Mouse (Mus musculus) stomach, postnatal 0 days (tissue): Measurements from ENCODE around the gene Fam168b.

Experiments
- CTCF ChIP-seq: IDR thresholded peaks from 2 replicates; pipeline ENCODE4 v1.5.1; 2016; ENCODE audit warnings: antibody characterized with exemption, low read depth, mild to moderate bottlenecking, moderate library complexity
- EP300 ChIP-seq: optimal IDR thresholded peaks from 2 replicates; pipeline ENCODE3; 2016; ENCODE audit warnings: antibody characterized with exemption

GRCm38 (mm10) chr1:34804863-34805262 lies 38.0 kb downstream of the Fam168b start:
- TF ChIP-seq CTCF (no peak), EP300 (no peak)
